Mouse (Mus musculus): ENCODE results near the gene Chrm3.

Chrm3 gene

GRCm38 (mm10) chr13:10236279-10236678 lies 124.4 kb downstream of the Chrm3 start:
- in situ Hi-C loops (cut with MboI, MseI): no loop called here

GRCm38 (mm10) chr13:10235391-10236169 lies 125.1 kb downstream of the Chrm3 start:
- in situ Hi-C loops (cut with MboI, MseI): no loop called here

GRCm38 (mm10) chr13:10220403-10220802 lies 140.2 kb downstream of the Chrm3 start:
- in situ Hi-C loops (cut with MboI, MseI): no loop called here

GRCm38 (mm10) chr13:10212112-10212511 lies 148.5 kb downstream of the Chrm3 start:
- in situ Hi-C loops (cut with MboI, MseI): no loop called here

- in situ Hi-C loops (cut with MboI, MseI): no loop called here
Observed at GRCm38 (mm10) chr13:10210522-10211244, 150.0 kb downstream of the Chrm3 start.

GRCm38 (mm10) chr13:10199206-10199956 lies 161.3 kb downstream of the Chrm3 start:
- in situ Hi-C loops (cut with MboI, MseI): no loop called here

- in situ Hi-C loops (cut with MboI, MseI): no loop called here
Observed at GRCm38 (mm10) chr13:10189829-10190228, 170.8 kb downstream of the Chrm3 start.

- in situ Hi-C loops (cut with MboI, MseI): no loop called here
Observed at GRCm38 (mm10) chr13:10187926-10188325, 172.7 kb downstream of the Chrm3 start.

GRCm38 (mm10) chr13:10183837-10184236 lies 176.8 kb downstream of the Chrm3 start:
- in situ Hi-C loops (cut with MboI, MseI): no loop called here

GRCm38 (mm10) chr13:10182756-10183155 lies 177.9 kb downstream of the Chrm3 start:
- in situ Hi-C loops (cut with MboI, MseI): no loop called here

- in situ Hi-C loops (cut with MboI, MseI): no loop called here
Observed at GRCm38 (mm10) chr13:10170529-10170928, 190.1 kb downstream of the Chrm3 start.

- in situ Hi-C loops (cut with MboI, MseI): no loop called here
Observed at GRCm38 (mm10) chr13:10163354-10163753, 197.3 kb downstream of the Chrm3 start.

GRCm38 (mm10) chr13:10157496-10157895 lies 203.2 kb downstream of the Chrm3 start:
- in situ Hi-C loops (cut with MboI, MseI): no loop called here

GRCm38 (mm10) chr13:10140573-10140972 lies 220.1 kb downstream of the Chrm3 start:
- in situ Hi-C loops (cut with MboI, MseI): no loop called here

GRCm38 (mm10) chr13:10138878-10139277 lies 221.8 kb downstream of the Chrm3 start:
- in situ Hi-C loops (cut with MboI, MseI): no loop called here

GRCm38 (mm10) chr13:10131064-10131463 lies 229.6 kb downstream of the Chrm3 start:
- in situ Hi-C loops (cut with MboI, MseI): no loop called here

GRCm38 (mm10) chr13:10112211-10112610 lies 248.4 kb downstream of the Chrm3 start:
- in situ Hi-C loops (cut with MboI, MseI): no loop called here

GRCm38 (mm10) chr13:10109542-10109941 lies 251.1 kb downstream of the Chrm3 start:
- in situ Hi-C loops (cut with MboI, MseI): no loop called here

- in situ Hi-C loops (cut with MboI, MseI): no loop called here
Observed at GRCm38 (mm10) chr13:10107331-10107730, 253.3 kb downstream of the Chrm3 start.

GRCm38 (mm10) chr13:10090778-10091177 lies 269.9 kb downstream of the Chrm3 start:
- in situ Hi-C loops (cut with MboI, MseI): no loop called here

- in situ Hi-C loops (cut with MboI, MseI): no loop called here
Observed at GRCm38 (mm10) chr13:10086336-10086735, 274.3 kb downstream of the Chrm3 start.

GRCm38 (mm10) chr13:10081896-10082426 lies 278.7 kb downstream of the Chrm3 start:
- in situ Hi-C loops (cut with MboI, MseI): no loop called here

Data from T-helper 2 cell (primary cell).